Mouse (Mus musculus): Measurements from ENCODE around the gene Tango2. TPM values are rescaled to one million over a fixed set of nuclear protein-coding genes. Genes with fewer than 3 reads are reported as not detected.
A peak's percentile ranks its signal among the peaks of the same experiment; 100 is the strongest.

The Tango2 gene
- total RNA-seq, 2 experiments from 2014 or later = 154 to 158 TPM

DNA sequence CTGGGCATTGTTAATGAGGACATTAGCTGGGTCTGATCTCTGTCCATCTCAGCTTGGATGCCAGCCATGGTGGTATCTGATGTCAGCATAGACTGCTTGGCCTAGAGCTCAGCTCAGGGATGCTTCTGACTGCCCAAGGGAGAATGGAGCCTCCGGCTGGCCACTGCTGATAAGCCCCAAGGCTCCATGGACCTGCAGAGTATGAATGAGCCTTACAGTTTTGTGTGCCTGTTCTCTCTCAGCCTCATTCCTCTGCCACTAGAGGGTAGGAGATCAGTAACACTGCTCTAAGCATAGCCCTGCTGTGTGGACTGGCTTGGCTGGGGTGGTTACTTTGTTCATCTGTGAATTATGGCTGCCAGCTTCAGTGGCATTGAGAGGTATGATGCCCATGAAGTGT is 5.2 kb upstream of the Tango2 start:
- DNase-seq (ENCODE audit: extremely low spot score in 1 of 2, low spot score in 2 of 2) = no peak
- intact Hi-C loops (cut with DNase I) = no loop called here
- H3K4me3 ChIP-seq = no peak overlapping the region
- no peak; the same call in 1 of the 2 replicates for TF ChIP-seq CTCF (IDR thresholded peaks at IDR 0.05)
- no peak overlapping the region for H3K27ac ChIP-seq

DNA sequence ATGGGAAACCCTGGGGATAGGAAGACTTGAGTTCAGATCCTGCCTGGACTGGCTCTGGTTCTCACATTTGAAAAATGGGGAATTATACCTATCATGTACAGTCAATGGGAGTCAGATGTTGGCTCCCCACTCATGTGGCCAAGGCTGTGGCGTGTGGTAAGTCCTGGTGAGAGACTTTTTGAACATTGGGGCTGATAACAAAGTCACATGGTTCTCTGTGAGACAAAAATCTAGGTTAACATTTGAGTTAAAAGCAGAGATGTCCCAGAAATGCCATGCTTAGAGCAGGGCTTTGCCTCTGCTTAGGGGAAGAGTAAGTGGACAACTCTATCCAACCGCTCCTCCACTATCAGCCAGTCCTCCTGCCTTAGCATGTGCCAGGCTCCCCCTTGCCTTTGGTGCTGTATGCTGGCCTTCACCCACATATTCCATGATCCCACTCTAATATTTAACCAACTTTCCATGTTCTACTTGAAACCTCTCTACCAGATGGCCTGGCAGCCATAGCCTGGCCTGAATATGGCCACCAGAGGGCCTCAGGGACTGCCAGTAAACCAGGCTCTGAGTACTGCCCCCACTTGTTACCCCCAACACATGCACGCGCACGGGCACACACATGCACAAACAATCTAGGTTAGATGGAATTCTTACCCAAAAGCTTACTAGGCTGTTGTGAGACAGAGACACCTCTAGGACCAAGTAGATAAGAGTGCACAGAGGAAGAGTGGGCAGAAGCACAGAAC is 3.6 kb upstream of the Tango2 start:
- Histone ChIP-seq H3K4me3 (no peak overlapping the region), H3K27ac (0 out of 2 replicates have a peak overlapping the region, but pooled peaks have one; percentile 15)
- peak; percentile 73 for TF ChIP-seq CTCF (IDR thresholded peaks at IDR 0.05)
- DNase-seq (ENCODE audit: extremely low spot score in 1 of 2, low spot score in 2 of 2) = peak; percentile 39 to 42
- intact Hi-C loops (cut with DNase I) = no loop called here

DNA sequence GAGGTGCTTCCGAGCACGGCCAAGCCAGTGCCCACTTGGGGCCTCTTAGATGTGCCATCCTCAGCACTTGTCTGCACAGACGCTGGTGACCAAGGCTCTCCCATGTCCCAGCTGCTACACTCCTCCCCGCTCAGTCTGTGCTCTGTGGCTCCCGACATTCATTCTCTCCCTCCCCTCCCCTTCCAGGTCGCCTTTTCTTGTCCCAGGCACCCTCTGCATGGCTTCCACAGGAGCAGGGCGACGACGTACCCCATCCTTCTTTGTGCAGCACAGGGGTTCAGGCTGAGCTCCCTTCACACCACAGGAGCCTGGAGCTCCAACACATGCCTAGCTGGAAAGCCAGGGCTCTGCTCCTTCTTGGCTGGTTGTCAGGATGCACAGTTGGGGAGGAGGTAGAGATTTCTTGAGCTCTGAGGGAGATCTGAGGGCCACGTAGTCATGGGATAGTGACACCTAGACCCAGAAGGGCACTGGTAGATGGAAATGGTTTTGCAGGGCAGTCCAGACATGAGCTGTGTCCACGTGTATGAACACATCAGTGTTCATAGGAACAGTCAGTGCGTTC is 1.9 kb upstream of the Tango2 start:
- intact Hi-C loops (cut with DNase I) = loop anchor here (5.0 kb wide), 1 partner anchor 77 kb away; the partner anchor contains the start of genes Comt and Txnrd2
- no peak overlapping the region for H3K27ac ChIP-seq
- DNase-seq (ENCODE audit: extremely low spot score in 1 of 2, low spot score in 2 of 2) = no peak
- TF ChIP-seq CTCF (IDR thresholded peaks at IDR 0.05) = no peak
- no peak overlapping the region for H3K4me3 ChIP-seq

DNA sequence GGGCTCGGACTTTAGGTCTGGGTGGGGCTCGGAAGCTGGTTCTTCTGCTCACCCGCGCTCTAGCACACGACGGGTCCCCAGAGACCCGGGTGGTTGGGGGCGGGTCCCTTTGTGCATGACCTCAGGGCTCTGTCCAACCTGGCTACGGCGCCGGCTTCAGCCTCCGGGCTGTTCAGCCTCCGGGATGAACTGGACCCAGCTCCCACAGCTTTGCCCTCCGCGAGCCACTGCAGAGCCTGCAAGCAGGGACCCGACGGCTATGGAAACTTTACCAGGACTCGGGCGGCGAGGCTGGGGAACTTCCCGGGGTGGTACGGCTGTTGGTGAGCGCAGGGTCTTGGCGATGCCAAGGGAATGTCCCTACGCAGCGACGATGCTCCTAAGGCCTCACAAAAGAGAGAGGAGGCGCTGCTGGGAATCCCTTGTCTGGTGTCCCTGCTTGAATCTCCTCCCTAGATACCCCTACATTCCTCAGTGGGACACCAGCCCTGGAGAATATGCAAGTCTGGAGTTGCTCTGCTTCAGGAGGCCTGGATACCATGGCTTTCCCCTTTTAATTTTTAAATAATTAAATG is 785 bp upstream of the Tango2 start:
- peak overlapping the region; percentile 81 for H3K27ac ChIP-seq
- peak in 1 of 2 experiments; percentile 24 for DNase-seq (ENCODE audit: extremely low spot score in 1 of 2, low spot score in 2 of 2)
- peak overlapping the region; percentile 72 for H3K4me3 ChIP-seq
- intact Hi-C loops (cut with DNase I) = loop anchor here (5.0 kb wide), 1 partner anchor 79 kb away; the partner anchor contains the start of genes Comt and Txnrd2
- TF ChIP-seq CTCF (IDR thresholded peaks at IDR 0.05) = no peak

DNA sequence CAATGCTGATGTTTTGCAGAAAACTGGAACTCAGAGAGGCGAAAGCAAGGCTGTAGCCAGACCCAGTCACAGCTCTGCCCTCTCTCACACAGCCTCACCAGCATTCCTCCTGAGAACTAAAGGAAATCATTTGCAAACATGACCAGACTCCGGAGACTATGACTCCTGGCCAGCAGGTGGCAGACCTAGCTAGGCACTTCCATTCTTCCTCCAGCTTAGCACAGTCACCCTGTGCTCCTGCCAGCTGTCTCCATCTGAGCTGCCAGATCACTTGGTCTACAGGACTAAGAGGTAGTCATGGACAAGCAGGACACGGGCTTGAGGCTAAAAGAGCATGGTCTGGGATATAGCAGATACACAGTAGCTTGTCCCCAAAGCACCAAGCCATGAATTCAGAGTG is 2.7 kb downstream of the Tango2 start:
- DNase-seq (ENCODE audit: extremely low spot score in 1 of 2, low spot score in 2 of 2) = peak; percentile 85 to 88
- Histone ChIP-seq H3K27ac (peak overlapping the region; percentile 66), H3K4me3 (no peak overlapping the region)
- peak; percentile 87 for TF ChIP-seq CTCF (IDR thresholded peaks at IDR 0.05)
- intact Hi-C loops (cut with DNase I) = loop anchor here (1.0 to 5.0 kb wide), 3 partner anchors 61 to 272 kb away; partner anchors contain the start of genes Comt and Txnrd2

DNA sequence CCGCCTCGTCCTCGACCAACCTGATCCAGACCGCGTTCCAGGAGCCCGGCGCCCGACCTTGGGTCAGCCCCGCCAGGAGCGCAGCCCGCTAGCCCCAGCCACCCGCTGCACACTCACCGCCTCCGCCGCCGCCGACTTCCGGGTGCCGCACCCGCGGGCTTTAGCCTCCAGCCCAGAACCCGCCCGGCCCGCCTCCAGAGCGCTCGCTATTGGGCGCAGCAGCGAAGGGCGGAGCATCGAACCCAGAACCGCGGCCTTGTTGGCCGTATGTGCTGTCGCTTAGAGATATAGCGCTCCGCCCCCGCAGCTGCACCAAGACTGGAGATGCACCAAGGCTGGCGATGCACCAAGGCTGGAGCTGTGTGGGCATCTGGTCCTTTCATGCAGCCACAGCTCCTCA is 4.1 kb downstream of the Tango2 start:
- TF ChIP-seq CTCF (IDR thresholded peaks at IDR 0.05) = no peak
- Histone ChIP-seq H3K4me3 (peak overlapping the region; percentile 64), H3K27ac (peak overlapping the region; percentile 90)
- peak; percentile 97 for DNase-seq (ENCODE audit: extremely low spot score in 1 of 2, low spot score in 2 of 2)
- intact Hi-C loops (cut with DNase I) = loop anchor here (2.0 kb wide), 1 partner anchor 273 kb away; no protein-coding TSS in a partner anchor

DNA sequence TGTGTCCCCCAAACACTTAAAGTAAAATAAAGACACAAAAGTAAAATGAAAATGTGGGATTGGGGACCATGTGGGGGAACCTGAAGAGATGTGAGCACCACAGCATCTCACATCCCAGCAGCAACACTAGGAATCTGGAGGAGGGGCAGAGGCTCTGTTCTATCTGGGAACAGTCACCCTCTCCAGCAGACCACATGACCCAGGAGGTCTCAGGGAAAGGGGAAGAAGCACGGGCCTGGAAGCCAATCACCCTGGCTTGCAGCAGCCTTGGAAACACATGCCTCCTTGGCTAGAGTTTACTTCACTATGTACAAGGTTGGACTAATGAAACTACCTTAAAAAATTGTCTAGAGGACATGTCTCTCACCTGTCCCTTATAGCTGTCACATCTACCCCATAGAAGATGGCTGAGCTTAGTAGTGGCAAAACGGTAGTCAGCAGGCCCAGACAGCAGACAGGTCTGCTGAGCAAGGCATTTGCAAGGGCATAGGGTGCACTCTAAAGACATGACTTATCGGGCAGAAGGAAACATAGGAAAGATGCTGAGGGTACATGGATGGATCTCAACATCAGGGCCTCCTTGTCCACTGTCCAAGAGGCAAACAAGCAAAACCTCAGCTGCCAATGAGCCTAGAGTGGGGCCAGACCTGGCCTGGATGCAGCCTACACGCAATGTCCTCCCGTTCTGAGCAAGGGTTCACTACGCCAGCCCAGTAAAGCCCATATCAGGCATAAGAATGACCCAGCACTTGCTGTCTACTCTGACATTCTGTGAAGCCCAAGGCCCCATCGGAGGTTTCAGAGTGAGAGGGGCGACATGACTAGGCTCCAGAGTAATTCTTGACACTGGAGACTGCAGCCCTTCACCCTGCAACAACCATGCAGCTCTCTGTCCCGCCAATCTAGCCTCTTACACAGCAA is 5.0 kb downstream of the Tango2 start:
- DNase-seq (ENCODE audit: extremely low spot score in 1 of 2, low spot score in 2 of 2) = no peak
- H3K4me3 ChIP-seq = peak overlapping the region; percentile 64
- TF ChIP-seq CTCF (IDR thresholded peaks at IDR 0.05) = no peak
- intact Hi-C loops (cut with DNase I) = no loop called here
- peak overlapping the region; percentile 89 for H3K27ac ChIP-seq

DNA sequence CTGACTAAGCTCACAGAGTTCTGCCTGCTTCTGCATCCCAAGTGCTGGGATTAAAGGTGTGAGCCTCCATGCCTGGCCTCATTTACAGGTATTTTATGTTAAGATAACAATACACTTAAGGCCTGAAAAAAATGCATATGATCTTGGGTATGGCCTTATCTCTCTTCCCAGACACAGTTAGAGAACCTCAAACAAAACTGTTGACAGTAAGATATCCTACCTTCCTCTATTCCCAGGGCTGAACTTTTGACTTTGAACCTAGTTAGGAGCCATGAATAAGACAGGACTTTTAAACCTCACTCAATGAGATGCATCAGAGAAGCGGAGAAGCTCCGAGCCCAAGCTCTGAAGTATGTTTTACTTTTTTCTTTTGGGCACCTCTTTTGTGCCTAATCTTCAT is 5.8 kb downstream of the Tango2 start:
- peak overlapping the region; percentile 64; the same call in 1 of the 2 replicates for H3K4me3 ChIP-seq
- H3K27ac ChIP-seq = no peak overlapping the region
- DNase-seq (ENCODE audit: extremely low spot score in 1 of 2, low spot score in 2 of 2) = no peak
- no peak for TF ChIP-seq CTCF (IDR thresholded peaks at IDR 0.05)
- intact Hi-C loops (cut with DNase I) = no loop called here

DNA sequence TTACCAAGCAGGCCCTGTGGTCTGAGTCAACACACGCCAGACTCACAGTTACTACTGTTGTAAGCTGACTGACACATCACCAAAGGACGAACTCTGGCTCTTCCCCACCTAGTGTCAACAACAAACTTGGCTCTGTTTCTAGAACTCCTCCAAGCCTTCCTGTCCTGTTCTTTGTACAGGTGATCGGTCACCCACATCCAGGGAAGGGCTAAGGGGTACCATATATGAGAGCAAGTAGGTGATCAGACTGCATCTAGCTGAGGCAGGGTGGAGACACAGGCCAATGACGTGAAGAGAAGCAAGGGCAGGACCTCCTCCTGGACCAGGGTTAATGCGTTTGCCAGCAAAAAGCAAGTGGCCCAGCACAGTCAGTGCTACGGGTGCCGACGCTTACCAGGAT is 6.3 kb downstream of the Tango2 start:
- no peak for DNase-seq (ENCODE audit: extremely low spot score in 1 of 2, low spot score in 2 of 2)
- no peak for TF ChIP-seq CTCF (IDR thresholded peaks at IDR 0.05)
- Histone ChIP-seq H3K27ac (no peak overlapping the region), H3K4me3 (no peak overlapping the region; the same call in 1 of the 2 replicates)
- intact Hi-C loops (cut with DNase I) = no loop called here

DNA sequence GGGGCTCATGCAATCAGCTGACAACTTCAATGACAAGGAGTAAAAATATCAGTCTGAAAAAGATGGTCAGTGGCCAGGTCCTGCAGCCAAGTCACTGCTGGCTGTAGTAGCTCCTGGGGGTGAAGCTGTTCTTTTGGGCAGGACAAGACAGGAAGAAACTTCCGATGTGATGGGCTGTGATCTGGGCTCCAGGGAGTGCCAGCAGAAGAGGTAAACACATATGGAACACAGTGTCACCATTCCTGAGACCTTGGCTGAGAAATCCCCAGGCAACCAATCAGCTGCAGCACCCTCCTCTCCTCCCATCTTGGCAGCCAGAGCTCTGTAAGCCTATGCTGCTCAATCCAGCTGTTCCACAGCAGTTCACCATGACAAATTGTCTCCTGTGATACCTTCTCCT is 8.0 kb downstream of the Tango2 start:
- no peak for TF ChIP-seq CTCF (IDR thresholded peaks at IDR 0.05)
- intact Hi-C loops (cut with DNase I) = no loop called here
- no peak overlapping the region for H3K27ac ChIP-seq
- DNase-seq (ENCODE audit: extremely low spot score in 1 of 2, low spot score in 2 of 2) = no peak
- H3K4me3 ChIP-seq = no peak overlapping the region

DNA sequence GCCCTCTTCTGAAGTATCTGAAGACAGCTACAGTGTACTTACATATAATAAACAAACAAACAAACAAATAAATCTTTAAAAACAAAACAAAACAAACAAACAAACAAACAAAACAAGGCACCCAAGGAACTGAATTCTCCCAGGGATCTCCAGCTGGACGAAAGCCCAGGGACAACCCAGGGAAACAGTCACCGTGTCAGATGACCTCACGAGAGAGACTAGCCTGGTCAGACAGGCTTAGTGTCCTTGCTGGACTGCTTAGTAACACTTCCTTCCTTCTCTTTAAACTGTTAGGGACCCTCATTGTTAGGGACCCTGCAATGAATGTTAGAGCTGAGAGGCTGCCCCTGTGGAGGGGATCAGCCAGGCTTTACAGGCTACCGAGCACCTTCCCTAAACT is 10.6 kb downstream of the Tango2 start:
- TF ChIP-seq CTCF (IDR thresholded peaks at IDR 0.05) = no peak
- no peak for DNase-seq (ENCODE audit: extremely low spot score in 1 of 2, low spot score in 2 of 2)
- H3K27ac ChIP-seq = no peak overlapping the region
- intact Hi-C loops (cut with DNase I) = no loop called here
- no peak overlapping the region for H3K4me3 ChIP-seq
